Mouse (Mus musculus) layer of hippocampus, postnatal 14 days (tissue): ENCODE data around the gene Zfp639. TPM values are rescaled to one million over a fixed set of nuclear protein-coding genes. Genes with fewer than 3 reads are reported as not detected.
A peak's percentile ranks its signal among the peaks of the same experiment; 100 is the strongest.

Source experiments
- DNase-seq, 2 experiments: peaks; one replicate each; pipeline ENCODE4 v3.0.0; 2021 to 2022; ENCODE audit warnings: low spot score in 2 of 2, mixed read lengths in 1 of 2
- total RNA-seq, 2 experiments: library from RNA; stranded (reverse); gene quantifications; 2 replicates each; pipeline ENCODE4 v1.2.3; 2021

The Zfp639 gene
- total RNA-seq, 2 experiments from 2014 or later: 33.5 to 33.7 TPM

DNA sequence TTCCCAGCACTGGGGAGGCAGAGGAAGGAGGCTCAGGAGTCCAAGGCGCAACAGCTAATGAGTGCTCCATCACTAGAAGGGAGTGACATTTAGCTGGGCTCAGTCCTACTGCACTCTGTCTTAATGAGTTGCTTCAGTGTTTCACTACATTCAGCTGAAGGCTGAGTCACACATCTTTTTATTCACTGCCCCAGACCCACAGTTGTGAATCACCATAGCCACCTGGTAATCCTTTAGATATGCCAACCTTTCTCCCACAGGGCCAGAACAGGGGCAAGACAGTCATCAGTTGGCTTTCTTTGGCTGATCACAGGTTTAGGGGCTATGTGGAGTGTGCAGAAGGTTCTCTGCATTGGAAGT is 13.4 kb upstream of the Zfp639 start:
- DNase-seq: no peak

DNA sequence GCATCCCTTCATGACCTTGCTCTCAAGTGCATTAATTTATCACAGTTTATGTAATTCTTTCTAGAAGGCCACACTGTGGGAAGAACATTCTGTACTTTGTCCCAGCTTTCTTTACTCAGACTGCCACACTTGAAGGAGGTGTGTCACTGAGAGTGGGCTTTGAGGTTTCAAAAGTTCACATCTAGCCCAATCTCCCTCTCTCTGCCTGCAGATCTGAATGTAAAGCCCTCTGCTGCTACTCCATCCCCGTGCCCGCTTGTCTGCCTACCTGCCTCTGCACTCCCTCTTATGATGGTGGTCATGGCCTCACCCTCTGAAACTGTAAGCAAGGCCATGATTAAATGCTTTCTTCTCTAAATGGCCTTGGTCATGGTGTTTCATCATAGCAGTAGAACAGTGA is 9.7 kb upstream of the Zfp639 start:
- DNase-seq: no peak

- DNase-seq: no peak
These were observed 4.2 kb upstream of the Zfp639 start for GRCm38 (mm10) chr3:32505841-32506240.

DNA sequence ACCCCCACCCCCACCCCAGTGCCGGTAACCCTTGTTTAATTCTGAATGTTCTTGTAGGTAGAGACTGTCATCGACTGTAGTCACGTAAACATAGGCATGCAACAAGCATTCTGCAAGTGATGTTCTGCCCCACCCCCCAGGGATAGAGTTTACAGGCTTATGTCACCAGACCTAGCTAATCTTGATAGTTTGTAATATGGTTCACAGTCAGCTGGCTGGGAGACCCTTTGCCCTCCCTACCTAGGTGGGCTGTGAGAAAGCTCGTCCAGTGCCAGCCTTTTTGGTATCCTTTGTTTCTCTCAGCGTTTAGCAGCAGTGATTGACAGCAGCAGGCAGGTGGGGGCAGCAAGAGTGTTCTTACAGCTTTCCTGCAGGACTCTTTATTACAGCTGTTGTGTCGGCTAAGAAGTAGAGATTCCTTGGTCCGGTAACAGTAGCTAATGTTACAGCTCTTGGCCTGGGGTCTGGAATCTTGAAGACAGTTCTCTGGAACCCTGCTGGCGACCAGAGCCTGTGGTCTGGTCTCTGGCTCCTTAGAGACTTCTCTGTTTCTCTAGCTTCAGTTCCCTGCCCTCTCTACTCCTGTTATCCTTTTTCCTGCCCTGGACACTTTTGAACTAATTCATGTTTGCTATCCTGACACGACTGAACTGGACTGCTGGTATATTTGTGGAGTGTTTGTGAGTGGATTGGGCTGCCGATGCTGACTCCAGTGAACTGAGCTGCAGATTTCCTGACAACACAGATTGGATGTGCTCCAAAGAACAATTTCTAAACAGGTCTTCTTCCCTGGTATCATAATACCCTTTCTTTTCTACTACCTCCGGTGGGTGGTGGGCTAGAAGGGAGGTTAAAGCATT is 3.5 kb upstream of the Zfp639 start:
- no peak for DNase-seq

DNA sequence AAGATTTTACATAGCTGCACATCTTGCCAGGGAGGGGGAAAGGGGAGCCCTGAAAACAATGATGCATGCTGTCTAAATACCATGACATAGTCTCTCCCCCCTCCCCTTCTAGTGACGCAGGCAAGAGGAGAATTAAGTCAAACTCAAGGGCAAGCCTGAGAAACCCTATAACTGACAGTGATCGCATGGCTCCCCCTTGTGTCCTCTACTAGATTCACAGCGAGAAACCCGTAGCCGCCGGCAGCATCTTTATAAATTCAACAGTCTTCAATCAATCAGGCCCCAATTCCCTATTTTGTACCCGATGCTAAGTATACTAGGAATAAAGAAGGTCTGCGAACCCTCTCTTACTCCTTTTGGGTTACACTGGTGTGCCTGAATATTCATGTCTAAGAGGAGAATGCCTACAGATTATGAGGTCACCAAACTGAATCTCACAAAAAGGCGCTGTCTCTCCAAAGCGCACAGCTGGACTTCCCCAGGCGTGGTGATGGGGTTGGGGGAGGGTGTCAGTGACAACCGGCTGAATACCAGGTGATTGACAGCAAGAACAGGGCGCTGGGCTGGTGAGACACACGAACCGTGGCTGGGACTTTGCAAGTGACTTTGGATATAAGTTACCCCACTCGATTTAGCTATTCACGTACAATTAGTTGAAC is 1.3 kb upstream of the Zfp639 start:
- DNase-seq: peak; percentile 68 to 75

- DNase-seq: peak; percentile 92 to 94
These were observed 524 bp downstream of the Zfp639 start for GRCm38 (mm10) chr3:32510375-32511190.

- no peak for DNase-seq
These were observed 1.1 kb downstream of the Zfp639 start for GRCm38 (mm10) chr3:32511191-32511550.

- no peak for DNase-seq
These were observed 2.7 kb downstream of the Zfp639 start for GRCm38 (mm10) chr3:32512686-32513284.

- no peak for DNase-seq
These were observed 3.5 kb downstream of the Zfp639 start for GRCm38 (mm10) chr3:32513528-32513927.

- DNase-seq: no peak
These were observed 17.1 kb downstream of the Zfp639 start for GRCm38 (mm10) chr3:32527181-32527580.

GRCm38 (mm10) chr3:32529303-32529898 is 19.3 kb downstream of the Zfp639 start, which contains the start of gene Mfn1:
TSS of gene Mfn1 (plus strand) at chr3:32529465.
- DNase-seq: peak; percentile 85 to 95

- no peak for DNase-seq
These were observed 20.0 kb downstream of the Zfp639 start for GRCm38 (mm10) chr3:32530041-32530440.

- DNase-seq: no peak
These were observed 25.6 kb downstream of the Zfp639 start for GRCm38 (mm10) chr3:32535692-32536091.

- peak; percentile 13 to 81 for DNase-seq
These were observed 27.5 kb downstream of the Zfp639 start for GRCm38 (mm10) chr3:32537556-32537955.

DNA sequence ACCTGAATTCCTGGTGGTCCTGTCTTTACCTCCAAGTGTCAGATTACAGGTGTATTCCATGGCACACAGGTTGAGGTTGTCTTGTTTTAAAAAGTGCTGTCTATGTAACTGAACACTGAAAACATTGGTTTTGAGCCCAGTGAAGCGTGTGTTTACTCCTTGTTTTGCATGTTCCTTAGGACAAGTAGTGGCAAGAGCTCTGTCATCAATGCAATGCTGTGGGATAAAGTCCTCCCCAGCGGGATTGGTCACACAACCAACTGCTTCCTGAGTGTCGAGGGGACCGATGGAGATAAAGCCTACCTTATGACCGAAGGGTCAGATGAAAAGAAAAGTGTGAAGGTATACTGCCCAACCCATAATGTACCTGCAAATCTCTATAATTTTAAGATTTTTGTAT is 28.0 kb downstream of the Zfp639 start:
- no peak for DNase-seq

DNA sequence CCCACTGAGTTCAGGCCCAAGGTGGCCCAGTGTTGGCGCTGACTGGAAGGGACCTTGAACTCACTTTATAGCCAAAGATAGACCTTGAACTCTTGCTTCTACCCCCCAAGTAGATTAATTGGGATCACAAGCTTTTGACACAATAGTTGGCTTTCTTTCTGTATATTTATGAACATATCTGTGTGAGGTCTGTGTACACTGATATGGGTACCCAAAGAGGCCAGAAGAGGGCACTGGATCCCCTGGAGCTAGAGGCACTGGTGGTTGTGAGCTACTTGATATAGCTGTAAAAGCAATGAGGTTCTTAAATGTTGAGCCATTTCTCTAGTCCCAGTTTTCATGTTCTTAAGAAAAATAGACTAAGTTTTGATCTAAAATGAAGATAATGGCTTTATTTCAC is 43.0 kb downstream of the Zfp639 start:
- DNase-seq: no peak

GRCm38 (mm10) chr3:32563401-32563800 is 53.3 kb downstream of the Zfp639 start:
- no peak for DNase-seq
